Mouse (Mus musculus) forebrain, embryonic 16.5 days (tissue): ENCODE data around the gene H2-D1. TPM values are rescaled to one million over a fixed set of nuclear protein-coding genes. Genes with fewer than 3 reads are reported as not detected.

Experiments used
- microRNA-seq: library from miRNA; unstranded; fragments of <30 nt; microRNA quantifications from one replicate; pipeline ENCODE4, GENCODE M21; 2017
- polyA plus RNA-seq: library from polyadenylated mRNA; unstranded; fragments of >200 nt; fragmentation: Nextera tagmentation; extraction: Ambion mirVana; gene quantifications from 2 replicates; pipeline ENCODE4 v1.2.1, GENCODE M21; 2015

H2-D1 gene
- polyA plus RNA-seq, 1 experiment from 2014 or later: 65.7 TPM

Small RNAs within 50 kb of the gene (microRNA-seq; reads per million reads assigned to microRNA genes)
- gene Mir6975: 2.3 reads per million, percentile 5 among the genes with 10 or more reads in this experiment
- 0.62 reads per million for gene Mir8094

Other genes with a start within 250 kb of the H2-D1 start
- 0.12 and 0.14 TPM in 2 replicates for gene Vwa7, start 246.2 kb upstream of the H2-D1 start, polyA plus RNA-seq
- gene Sapcd1, start 234.7 kb upstream of the H2-D1 start, polyA plus RNA-seq: 2.2 and 2.7 TPM in 2 replicates
- 3.1 and 3.4 TPM in 2 replicates for gene Msh5, start 216.0 kb upstream of the H2-D1 start, polyA plus RNA-seq
- gene Clic1, start 212.8 kb upstream of the H2-D1 start, polyA plus RNA-seq: 79.3 and 85.5 TPM in 2 replicates
- gene Ddah2, start 203.7 kb upstream of the H2-D1 start, polyA plus RNA-seq: 484 and 489 TPM in 2 replicates
- not detected in 2 replicates for gene Ly6g6c, start 197.3 kb upstream of the H2-D1 start, polyA plus RNA-seq
- 0.24 TPM in 1 of 2 replicates, not detected in the other for gene Mpig6b, start 196.5 kb upstream of the H2-D1 start, polyA plus RNA-seq
- 11.8 and 12.3 TPM in 2 replicates for gene Ly6g6e, start 185.8 kb upstream of the H2-D1 start, polyA plus RNA-seq
- gene Ly6g6d, start 184.7 kb upstream of the H2-D1 start, polyA plus RNA-seq: 1.2 and 1.6 TPM in 2 replicates
- gene Ly6g6f, start 177.1 kb upstream of the H2-D1 start, polyA plus RNA-seq: not detected in 2 replicates
- gene Abhd16a, start 173.5 kb upstream of the H2-D1 start, polyA plus RNA-seq: 93.1 and 109 TPM in 2 replicates
- not detected in 2 replicates for gene Ly6g5c, start 154.5 kb upstream of the H2-D1 start, polyA plus RNA-seq
- 0.62 and 1.3 TPM in 2 replicates for gene Ly6g5b, start 147.3 kb upstream of the H2-D1 start, polyA plus RNA-seq
- gene Gpank1, start 141.3 kb upstream of the H2-D1 start, polyA plus RNA-seq: 29.6 and 29.8 TPM in 2 replicates
- gene Csnk2b, start 140.7 kb upstream of the H2-D1 start, polyA plus RNA-seq: 308 and 320 TPM in 2 replicates
- gene D17H6S53E, start 136.4 kb upstream of the H2-D1 start, polyA plus RNA-seq: 6.1 and 8.6 TPM in 2 replicates
- gene Apom, start 130.7 kb upstream of the H2-D1 start, polyA plus RNA-seq: 0.56 TPM in 1 of 2 replicates, not detected in the other
- 85.4 and 86.7 TPM in 2 replicates for gene Bag6, start 127.6 kb upstream of the H2-D1 start, polyA plus RNA-seq
- gene Prrc2a, start 97.8 kb upstream of the H2-D1 start, polyA plus RNA-seq: 156 and 195 TPM in 2 replicates
- gene Aif1, start 86.7 kb upstream of the H2-D1 start, polyA plus RNA-seq: 5.9 and 8.0 TPM in 2 replicates
- 4.5 and 4.9 TPM in 2 replicates for gene Lst1, start 74.3 kb upstream of the H2-D1 start, polyA plus RNA-seq
- gene Ltb, start 68.3 kb upstream of the H2-D1 start, polyA plus RNA-seq: 0.24 TPM in 1 of 2 replicates, not detected in the other
- not detected in 2 replicates for gene Tnf, start 60.7 kb upstream of the H2-D1 start, polyA plus RNA-seq
- 0.24 and 0.35 TPM in 2 replicates for gene Lta, start 57.4 kb upstream of the H2-D1 start, polyA plus RNA-seq
- gene Gm16181, start 41.9 kb upstream of the H2-D1 start, polyA plus RNA-seq: 0.62 TPM in 1 of 2 replicates, not detected in the other
- gene Atp6v1g2, start 29.1 kb upstream of the H2-D1 start, polyA plus RNA-seq: 46.2 and 64.8 TPM in 2 replicates
- gene Nfkbil1, start 26.9 kb upstream of the H2-D1 start, polyA plus RNA-seq: 9.5 and 10.7 TPM in 2 replicates
- 466 and 471 TPM in 2 replicates for gene Ddx39b, start 21.0 kb upstream of the H2-D1 start, polyA plus RNA-seq
- 0.43 and 0.47 TPM in 2 replicates for gene H2-Q1, start 57.7 kb downstream of the H2-D1 start, polyA plus RNA-seq
- gene H2-Q2, start 79.5 kb downstream of the H2-D1 start, polyA plus RNA-seq: 1.4 and 3.3 TPM in 2 replicates
- 0.65 TPM in 2 replicates for gene H2-Q4, start 116.9 kb downstream of the H2-D1 start, polyA plus RNA-seq
- 0.36 and 0.60 TPM in 2 replicates for gene H2-Q6, start 162.1 kb downstream of the H2-D1 start, polyA plus RNA-seq
- 0.99 and 3.1 TPM in 2 replicates for gene H2-Q7, start 176.4 kb downstream of the H2-D1 start, polyA plus RNA-seq
- gene H2-Q10, start 207.4 kb downstream of the H2-D1 start, polyA plus RNA-seq: 0.14 TPM in 1 of 2 replicates, not detected in the other
- not detected in 2 replicates for gene Pou5f1, start 243.3 kb downstream of the H2-D1 start, polyA plus RNA-seq